Mouse (Mus musculus) CH12.LX (cell line): ENCODE results near the gene Gm20388. TPM values are rescaled to one million over a fixed set of nuclear protein-coding genes. Genes with fewer than 3 reads are reported as not detected.

Experiments
- DNase-seq: peaks from one replicate; pipeline ENCODE4 v3.0.0-alpha.2; 2013; ENCODE audit errors: extremely low read depth
- H3K27ac ChIP-seq: 2 replicates; pipeline ENCODE4 v1.5.1; 2012; ENCODE audit warnings: low read depth, mild to moderate bottlenecking, control low read depth, moderate library complexity; ENCODE audit not compliant: insufficient read depth
- H3K27me3 ChIP-seq: replicated peaks from 2 replicates; pipeline ENCODE3; 2012; ENCODE audit warnings: inconsistent platforms
- H3K36me3 ChIP-seq, 2 experiments: replicated peaks in 1 of 2; 2 replicates each; pipeline versions ENCODE3 to v1.6.1; 2012; ENCODE audit warnings: inconsistent platforms in 1 of 2, low read length in 1 of 2, mild to moderate bottlenecking in 1 of 2, mixed read lengths in 1 of 2, moderate library complexity in 1 of 2; ENCODE audit not compliant: control insufficient read depth in 1 of 2, insufficient read depth in 1 of 2
- H3K4me1 ChIP-seq, 2 experiments: 2 replicates each; pipeline ENCODE4 v1.6.1; 2012; ENCODE audit warnings: inconsistent platforms in 1 of 2, moderate library complexity in 1 of 2; ENCODE audit not compliant: insufficient read depth in 2 of 2, control insufficient read depth in 1 of 2
- H3K4me2 ChIP-seq: 2 replicates; pipeline ENCODE4 v1.6.1; 2012; ENCODE audit warnings: low read depth, mild to moderate bottlenecking, control low read depth; ENCODE audit not compliant: poor library complexity, insufficient read depth, severe bottlenecking
- H3K4me3 ChIP-seq, 3 experiments: fragments of 150-350 bp in 1 of 3; sonication (generic) in 1 of 3; replicated peaks in 1 of 3; 2 replicates each; pipeline versions ENCODE3 to v1.5.1; 2011 to 2012; ENCODE audit warnings: low read depth in 2 of 3, low read length in 2 of 3, mild to moderate bottlenecking in 2 of 3, moderate library complexity in 2 of 3, control low read depth in 1 of 3, improper control_type of control experiment in 1 of 3, inconsistent platforms in 1 of 3, mixed read lengths in 1 of 3; ENCODE audit not compliant: poor library complexity in 1 of 3
- H3K79me2 ChIP-seq: replicated peaks from 2 replicates; pipeline ENCODE4 v1.6.1; 2012; ENCODE audit warnings: mild to moderate bottlenecking, moderate library complexity; ENCODE audit not compliant: control insufficient read depth, poor library complexity, insufficient read depth, severe bottlenecking; ENCODE audit errors: extremely low read depth
- H3K9ac ChIP-seq: 2 replicates; pipeline ENCODE4 v1.6.1; 2012; ENCODE audit warnings: low read depth, mild to moderate bottlenecking, control low read depth, moderate library complexity; ENCODE audit not compliant: insufficient read depth
- H3K9me3 ChIP-seq: replicated peaks from 2 replicates; pipeline ENCODE3; 2012; ENCODE audit warnings: low read length, inconsistent platforms, mixed read lengths
- BHLHE40 ChIP-seq: IDR thresholded peaks from 2 replicates; pipeline ENCODE4 v1.6.1; 2011; ENCODE audit warnings: mild to moderate bottlenecking, low read depth, low read length, improper control_type of control experiment
- CHD2 ChIP-seq: IDR thresholded peaks from 2 replicates; pipeline ENCODE4 v1.6.1; 2011; ENCODE audit warnings: low read length, improper control_type of control experiment
- ETS1 ChIP-seq: conservative IDR thresholded peaks from 2 replicates; pipeline ENCODE4 v1.6.1; 2012; ENCODE audit warnings: low read depth, mild to moderate bottlenecking, inconsistent platforms, low read length, improper control_type of control experiment, moderate library complexity
- GABPA ChIP-seq: IDR thresholded peaks from 2 replicates; pipeline ENCODE4 v1.6.1; 2012; ENCODE audit warnings: low read depth, low read length, improper control_type of control experiment, inconsistent platforms; ENCODE audit not compliant: insufficient replicate concordance
- HCFC1 ChIP-seq: IDR thresholded peaks from 2 replicates; pipeline ENCODE4 v1.6.1; 2012; ENCODE audit warnings: low read depth, mild to moderate bottlenecking, inconsistent platforms, low read length, improper control_type of control experiment
- IRF4 ChIP-seq: IDR thresholded peaks from 2 replicates; pipeline ENCODE4 v1.6.1; 2014; ENCODE audit warnings: low read depth, mild to moderate bottlenecking, inconsistent platforms, low read length, improper control_type of control experiment
- JUN ChIP-seq: IDR thresholded peaks from 2 replicates; pipeline ENCODE4 v1.6.1; 2011; ENCODE audit warnings: low read depth, mild to moderate bottlenecking, low read length, improper control_type of control experiment, moderate library complexity; ENCODE audit not compliant: insufficient read depth
- JUND ChIP-seq: conservative IDR thresholded peaks from 2 replicates; pipeline ENCODE4 v1.6.1; 2011; ENCODE audit warnings: low read depth, low read length, improper control_type of control experiment
- KAT2A ChIP-seq: IDR thresholded peaks from 2 replicates; pipeline ENCODE4 v1.6.1; 2012; ENCODE audit warnings: low read length, improper control_type of control experiment, inconsistent platforms; ENCODE audit not compliant: insufficient replicate concordance
- MAX ChIP-seq: IDR thresholded peaks from 2 replicates; pipeline ENCODE4 v1.6.1; 2011; ENCODE audit warnings: low read length, improper control_type of control experiment
- MAZ ChIP-seq: IDR thresholded peaks from 2 replicates; pipeline ENCODE4 v1.6.1; 2012; ENCODE audit warnings: low read depth, mild to moderate bottlenecking, inconsistent platforms, low read length, improper control_type of control experiment, moderate library complexity
- MEF2A ChIP-seq: IDR thresholded peaks from 2 replicates; pipeline ENCODE4 v1.6.1; 2014; ENCODE audit warnings: low read depth, mild to moderate bottlenecking, inconsistent platforms, low read length, improper control_type of control experiment, borderline replicate concordance
- MXI1 ChIP-seq: IDR thresholded peaks from 2 replicates; pipeline ENCODE4 v1.6.1; 2011; ENCODE audit warnings: mild to moderate bottlenecking, low read depth, low read length, improper control_type of control experiment
- NELFE ChIP-seq: IDR thresholded peaks from 2 replicates; pipeline ENCODE4 v1.6.1; 2011; ENCODE audit warnings: low read depth, low read length, improper control_type of control experiment
- NRF1 ChIP-seq: IDR thresholded peaks from 2 replicates; pipeline ENCODE4 v1.6.1; 2014; ENCODE audit warnings: low read depth, mild to moderate bottlenecking, inconsistent platforms, low read length, improper control_type of control experiment, moderate library complexity
- POLR2AphosphoS2 ChIP-seq: IDR thresholded peaks from 2 replicates; pipeline ENCODE4 v1.6.1; 2011; ENCODE audit warnings: low read depth, low read length, improper control_type of control experiment
- RAD21 ChIP-seq: IDR thresholded peaks from 2 replicates; pipeline ENCODE4 v1.6.1; 2011; ENCODE audit warnings: low read depth, mild to moderate bottlenecking, low read length, improper control_type of control experiment, moderate library complexity
- SIN3A ChIP-seq: IDR thresholded peaks from 2 replicates; pipeline ENCODE4 v1.6.1; 2012; ENCODE audit warnings: low read length, improper control_type of control experiment, inconsistent platforms
- TBP ChIP-seq: conservative IDR thresholded peaks from 2 replicates; pipeline ENCODE4 v1.6.1; 2011; ENCODE audit warnings: low read depth, low read length, improper control_type of control experiment
- UBTF ChIP-seq: IDR thresholded peaks from 2 replicates; pipeline ENCODE4 v1.6.1; 2012; ENCODE audit warnings: low read depth, mild to moderate bottlenecking, inconsistent platforms, low read length, improper control_type of control experiment, moderate library complexity
- ZC3H11A ChIP-seq: IDR thresholded peaks from 2 replicates; pipeline ENCODE4 v1.6.1; 2012; ENCODE audit warnings: low read depth, mild to moderate bottlenecking, inconsistent platforms, low read length, improper control_type of control experiment
- ZMIZ1 ChIP-seq: IDR thresholded peaks from 2 replicates; pipeline ENCODE4 v1.6.1; 2012; ENCODE audit warnings: low read depth, mild to moderate bottlenecking, inconsistent platforms, low read length, improper control_type of control experiment
- ZNF384 ChIP-seq: IDR thresholded peaks from 2 replicates; pipeline ENCODE4 v1.6.1; 2012; ENCODE audit warnings: low read depth, low read length, improper control_type of control experiment, inconsistent platforms
- dilution Hi-C: fragments of 300-500 bp; cut with MboI; formaldehyde crosslinking; loops from 2 replicates; pipeline ENCODE4 v1.14.3; 2020; ENCODE audit warnings: low sequenced_read_pairs; ENCODE audit not compliant: extremely low pct_unique_long_range_greater_than_20kb, extremely low pct_ligation_motif_present
- in situ Hi-C: fragments of 300-500 bp; cut with MboI; formaldehyde crosslinking; loops from 3 replicates; pipeline ENCODE4 v1.14.3; 2019; ENCODE audit warnings: low sequenced_read_pairs, low pct_ligation_motif_present, low pct_unique_long_range_greater_than_20kb, mixed read lengths
- polyA plus RNA-seq: library from polyadenylated mRNA; unstranded; fragments of >175 nt; gene quantifications from 2 replicates; pipeline ENCODE4 v1.2.1, GENCODE M21; 2012; ENCODE audit warnings: low read depth; ENCODE audit not compliant: insufficient read length
- total RNA-seq, 2 experiments: library from RNA; depleted of rRNA; stranded (reverse); fragments of 300-350 nt in 1 of 2; fragments of >200 nt in 1 of 2; gene quantifications; 2 replicates each; pipeline ENCODE4 v1.2.3; 2012 to 2014

The Gm20388 gene
- total and polyA plus RNA-seq, 3 experiments, result 14.8 to 26.3 (median 22.2) TPM

- Histone ChIP-seq H3K4me3 (no peak overlapping the region), H3K9me3 (no peaks in the 10 kb centered on the region), H3K79me2 (no peaks in the 10 kb centered on the region), H3K27ac (no peak overlapping the region)
- in situ Hi-C loops, result no loop called here
- no peak for DNase-seq
- TF ChIP-seq KAT2A, result no peak
- no peak for TF ChIP-seq ETS1
- TF ChIP-seq ZNF384, result no peak
- no peak for TF ChIP-seq IRF4
- TF ChIP-seq ZC3H11A, result no peak
- no peak for TF ChIP-seq BHLHE40
- TF ChIP-seq RAD21, result no peak
- TF ChIP-seq GABPA, result no peak
- no peak for TF ChIP-seq MAZ
- TF ChIP-seq MXI1, result no peak
- TF ChIP-seq ZMIZ1, result no peak
- TF ChIP-seq, all 38 proteins: peak for 0
- no peak overlapping the region for H3K4me2 ChIP-seq
- no peaks in the 10 kb centered on the region for H3K4me1 ChIP-seq
- H3K36me3 ChIP-seq, result no peaks in the 10 kb centered on the region
- H3K27me3 ChIP-seq, result peaks cover 92% of the 10 kb centered on the region
- dilution Hi-C loops, result no loop called here
- H3K9ac ChIP-seq, result no peak overlapping the region
Observed at GRCm38 (mm10) chr8:121196726-121197668, 1286.4 kb downstream of the Gm20388 start.

- Histone ChIP-seq H3K27ac (no peak overlapping the region), H3K79me2 (no peaks in the 10 kb centered on the region), H3K4me3 (no peak overlapping the region), H3K9me3 (no peaks in the 10 kb centered on the region)
- dilution Hi-C loops, result no loop called here
- no peak for TF ChIP-seq CHD2
- TF ChIP-seq RAD21, result no peak
- no peak for TF ChIP-seq POLR2AphosphoS2
- TF ChIP-seq JUN, result no peak
- TF ChIP-seq NRF1, result no peak
- no peak for TF ChIP-seq HCFC1
- TF ChIP-seq MAZ, result no peak
- TF ChIP-seq MAX, result no peak
- no peak for TF ChIP-seq UBTF
- TF ChIP-seq ZNF384, result no peak
- TF ChIP-seq JUND, result no peak
- no peak for TF ChIP-seq MEF2A
- TF ChIP-seq IRF4, result no peak
- TF ChIP-seq NELFE, result no peak
- no peak for TF ChIP-seq TBP
- no peak for TF ChIP-seq BHLHE40
- TF ChIP-seq SIN3A, result no peak
- TF ChIP-seq, all 38 proteins: peak for 0
- Histone ChIP-seq H3K9ac (no peak overlapping the region), H3K36me3 (no peaks in the 10 kb centered on the region), H3K4me1 (no peaks in the 10 kb centered on the region), H3K27me3 (peaks cover 95% of the 10 kb centered on the region), H3K4me2 (no peak overlapping the region)
- no peak for DNase-seq
- in situ Hi-C loops, result no loop called here
Observed at GRCm38 (mm10) chr8:121200069-121200468, 1289.4 kb downstream of the Gm20388 start.
